Mouse (Mus musculus): ENCODE results near the gene Spout1. TPM values are rescaled to one million over a fixed set of nuclear protein-coding genes. Genes with fewer than 3 reads are reported as not detected.
"Not testable (repeated sequence)": the region's sequence is repeated elsewhere in the genome, so short reads cannot be mapped to it uniquely, and the experiment has no call there.

The Spout1 gene
- polyA plus RNA-seq, 1 experiment from 2014 or later = 84.5 TPM

DNA sequence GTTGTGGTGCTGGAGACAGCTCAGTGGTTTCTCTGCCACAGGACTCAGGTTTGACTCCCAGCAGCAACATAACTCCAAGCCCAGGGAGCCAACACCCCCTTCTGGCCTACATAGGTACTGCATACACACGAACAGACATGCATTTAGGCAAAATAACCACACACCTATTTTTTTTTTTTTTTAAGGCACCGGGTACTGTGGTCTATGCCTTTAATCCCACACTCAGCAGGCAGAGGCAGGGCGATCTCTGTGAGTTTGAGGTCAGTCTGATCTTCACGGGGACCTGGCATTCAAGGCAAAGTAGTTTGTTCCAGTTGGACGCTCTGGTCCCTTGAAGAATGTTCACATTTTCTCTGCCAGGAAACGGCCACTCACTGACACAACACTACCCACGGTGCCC is 25.2 kb upstream of the Spout1 start:
- Histone ChIP-seq H3K9ac (replicated peaks) (no peak overlapping the region), H3K27me3 (no peaks in the 10 kb centered on the region), H3K27ac (no peak overlapping the region), H3K9me3 (no peaks in the 10 kb centered on the region), H3K4me1 (replicated peaks) (peaks cover 17% of the 10 kb centered on the region), H3K4me2 (no peak overlapping the region), H3K4me3 (replicated peaks) (no peak overlapping the region), H3K36me3 (no peaks in the 10 kb centered on the region)
- no peak for ATAC-seq (ENCODE audit: insufficient number of reproducible peaks, insufficient read depth, low FRiP score, low TSS enrichment, low read depth)
- WGBS = 80% methylated on average over 7 of the region's 7 CpGs

DNA sequence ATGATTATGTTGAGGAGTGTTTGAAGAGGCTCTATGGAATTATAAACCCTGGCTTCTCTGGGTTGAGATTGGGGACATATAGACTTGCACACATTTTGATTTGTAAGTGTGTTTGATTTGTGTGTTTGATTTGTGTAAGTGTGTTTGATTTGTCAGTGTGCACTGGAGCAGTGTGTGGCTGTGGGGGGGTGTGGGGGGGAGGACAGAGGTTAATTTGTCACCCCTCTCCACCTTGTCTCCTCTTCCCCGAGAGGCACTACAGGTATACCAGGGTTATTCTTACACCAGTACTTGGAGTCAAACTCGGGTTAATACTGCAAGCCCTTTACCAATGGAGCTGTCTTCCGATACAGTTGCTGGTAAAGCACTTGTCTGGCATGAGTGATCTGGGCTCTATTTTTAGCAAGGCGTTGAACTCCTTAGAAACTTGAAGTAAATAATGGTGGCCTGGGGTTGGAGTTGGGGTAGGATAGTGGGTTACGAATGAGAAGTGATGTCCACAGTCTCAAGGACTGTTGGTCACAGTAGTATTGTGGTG is 22.2 kb upstream of the Spout1 start:
- no peak overlapping the region for H3K27ac ChIP-seq
- H3K27me3 ChIP-seq = no peaks in the 10 kb centered on the region
- 83% methylated on average over 5 of the region's 5 CpGs for WGBS
- H3K4me1 ChIP-seq (replicated peaks) = peaks cover 9% of the 10 kb centered on the region
- H3K4me3 ChIP-seq (replicated peaks) = no peak overlapping the region
- no peak overlapping the region for H3K9ac ChIP-seq (replicated peaks)
- no peaks in the 10 kb centered on the region for H3K36me3 ChIP-seq
- H3K4me2 ChIP-seq = no peak overlapping the region
- ATAC-seq (ENCODE audit: insufficient number of reproducible peaks, insufficient read depth, low FRiP score, low TSS enrichment, low read depth) = no peak
- no peaks in the 10 kb centered on the region for H3K9me3 ChIP-seq

DNA sequence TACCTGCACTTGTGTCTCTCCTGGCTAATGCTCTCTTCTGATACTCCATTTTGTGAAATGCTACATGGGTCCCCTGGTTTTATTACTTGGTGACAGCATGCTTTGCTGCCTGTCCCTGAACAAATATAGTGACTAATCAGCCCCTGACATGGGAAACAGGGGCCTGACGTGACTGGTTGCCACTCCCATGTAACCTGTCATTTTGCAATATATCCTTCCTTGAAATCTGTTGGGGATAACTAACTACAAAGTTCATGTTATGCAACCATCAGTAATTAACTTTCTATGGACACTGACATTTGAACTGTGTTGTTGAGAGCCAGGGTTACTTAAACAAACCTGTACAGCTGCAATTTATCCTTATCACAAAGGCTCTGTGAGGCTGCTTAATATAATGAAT is 21.7 kb upstream of the Spout1 start:
- Histone ChIP-seq H3K4me1 (replicated peaks) (peaks cover 6% of the 10 kb centered on the region), H3K4me3 (replicated peaks) (no peak overlapping the region), H3K36me3 (no peaks in the 10 kb centered on the region), H3K27ac (no peak overlapping the region), H3K27me3 (no peaks in the 10 kb centered on the region), H3K9me3 (no peaks in the 10 kb centered on the region), H3K4me2 (no peak overlapping the region), H3K9ac (replicated peaks) (no peak overlapping the region)
- WGBS = 34% methylated on average over 1 of the region's 1 CpGs
- no peak for ATAC-seq (ENCODE audit: insufficient number of reproducible peaks, insufficient read depth, low FRiP score, low TSS enrichment, low read depth)

DNA sequence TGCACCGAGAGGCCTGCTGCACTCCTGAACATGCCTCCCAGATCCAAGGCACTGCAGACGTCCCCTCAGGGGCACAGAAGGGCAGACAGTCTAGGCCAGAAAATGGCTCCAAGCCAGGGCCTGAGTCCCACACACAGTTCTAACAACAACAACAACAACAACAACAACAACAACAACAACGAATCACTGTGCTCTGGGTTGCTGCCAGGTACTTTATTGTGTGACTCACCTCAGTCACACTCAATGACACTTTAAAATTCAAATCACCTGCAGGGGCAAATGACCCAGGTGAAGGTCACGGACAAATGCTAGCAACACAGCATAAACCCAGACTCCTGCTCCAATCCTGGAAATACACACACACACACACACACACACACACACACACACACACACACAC is 19.8 kb upstream of the Spout1 start:
- no peaks in the 10 kb centered on the region for H3K36me3 ChIP-seq
- no peak overlapping the region for H3K9ac ChIP-seq (replicated peaks)
- no peak overlapping the region for H3K4me3 ChIP-seq (replicated peaks)
- 67% methylated on average over 4 of the region's 4 CpGs for WGBS
- no peaks in the 10 kb centered on the region for H3K27me3 ChIP-seq
- no peaks in the 10 kb centered on the region for H3K9me3 ChIP-seq
- no peak for ATAC-seq (ENCODE audit: insufficient number of reproducible peaks, insufficient read depth, low FRiP score, low TSS enrichment, low read depth)
- H3K27ac ChIP-seq = no peak overlapping the region
- no peaks in the 10 kb centered on the region for H3K4me1 ChIP-seq (replicated peaks)
- no peak overlapping the region for H3K4me2 ChIP-seq

DNA sequence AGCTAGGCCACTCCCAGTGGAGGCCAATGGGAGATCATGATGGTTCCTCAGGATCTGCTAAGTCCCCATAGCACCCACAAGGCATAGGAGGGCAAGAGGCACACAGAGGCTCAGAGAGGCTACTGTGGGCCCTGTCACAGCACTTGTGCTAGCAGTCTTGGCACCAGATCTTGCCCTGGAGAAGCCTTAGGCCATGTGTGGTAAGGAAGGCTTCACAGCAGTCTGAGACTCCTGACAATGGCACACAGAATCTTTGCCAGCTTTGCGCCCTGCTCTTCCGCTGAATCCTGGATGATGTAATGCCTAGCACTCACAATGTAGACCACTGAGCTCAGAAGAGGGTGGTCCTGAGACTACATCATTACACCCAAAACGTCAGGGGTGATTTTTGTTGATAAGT is 16.4 kb upstream of the Spout1 start:
- Histone ChIP-seq H3K4me2 (no peak overlapping the region), H3K36me3 (no peaks in the 10 kb centered on the region), H3K27me3 (no peaks in the 10 kb centered on the region), H3K27ac (no peak overlapping the region), H3K9ac (replicated peaks) (no peak overlapping the region), H3K9me3 (no peaks in the 10 kb centered on the region), H3K4me3 (replicated peaks) (no peak overlapping the region), H3K4me1 (replicated peaks) (no peaks in the 10 kb centered on the region)
- ATAC-seq (ENCODE audit: insufficient number of reproducible peaks, insufficient read depth, low FRiP score, low TSS enrichment, low read depth) = no peak
- WGBS = 88% methylated on average over 3 of the region's 3 CpGs

DNA sequence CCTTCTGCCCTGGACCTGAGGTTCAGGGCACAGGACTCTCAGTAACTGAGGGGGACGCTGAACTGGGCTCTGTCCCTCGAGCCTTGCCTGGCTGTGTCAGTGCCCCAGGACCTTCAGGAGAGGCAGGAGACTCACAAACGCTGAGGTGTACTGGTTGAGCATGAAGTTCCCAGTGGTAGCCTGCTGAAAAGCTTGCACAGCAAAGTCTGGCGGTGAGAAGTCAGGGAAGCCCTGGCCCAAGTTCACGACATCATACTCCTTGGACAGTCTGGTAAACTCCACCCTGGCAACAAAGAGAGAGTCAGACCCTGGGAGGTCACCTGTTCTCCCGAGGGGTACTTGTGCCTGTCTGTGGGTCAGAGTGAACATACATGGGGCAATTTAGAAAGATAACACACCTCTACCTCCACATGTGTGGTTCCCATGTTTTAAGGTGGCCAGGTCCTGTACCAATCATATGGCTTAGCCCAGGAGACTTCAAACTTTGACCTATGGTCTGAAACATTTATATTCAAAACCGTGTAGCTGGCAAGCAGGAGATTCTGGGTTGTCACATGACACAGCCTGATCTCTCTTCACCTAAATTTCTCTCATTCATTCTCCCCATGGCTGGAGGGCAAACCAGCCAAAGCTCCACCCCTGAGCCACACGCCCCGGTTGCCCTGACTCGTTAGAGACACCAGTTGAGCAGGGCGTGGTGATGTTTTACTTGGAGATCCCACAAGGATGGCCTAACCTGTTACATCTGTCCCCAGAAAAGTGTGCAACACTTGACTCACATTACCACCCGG is 13.7 kb upstream of the Spout1 start:
- H3K4me2 ChIP-seq = no peak overlapping the region
- H3K36me3 ChIP-seq = no peaks in the 10 kb centered on the region
- no peak overlapping the region for H3K4me3 ChIP-seq (replicated peaks)
- no peaks in the 10 kb centered on the region for H3K9me3 ChIP-seq
- 85% methylated on average over 12 of the region's 12 CpGs for WGBS
- no peak overlapping the region for H3K9ac ChIP-seq (replicated peaks)
- no peak overlapping the region for H3K27ac ChIP-seq
- ATAC-seq (ENCODE audit: insufficient number of reproducible peaks, insufficient read depth, low FRiP score, low TSS enrichment, low read depth) = no peak
- H3K27me3 ChIP-seq = no peaks in the 10 kb centered on the region
- no peaks in the 10 kb centered on the region for H3K4me1 ChIP-seq (replicated peaks)

DNA sequence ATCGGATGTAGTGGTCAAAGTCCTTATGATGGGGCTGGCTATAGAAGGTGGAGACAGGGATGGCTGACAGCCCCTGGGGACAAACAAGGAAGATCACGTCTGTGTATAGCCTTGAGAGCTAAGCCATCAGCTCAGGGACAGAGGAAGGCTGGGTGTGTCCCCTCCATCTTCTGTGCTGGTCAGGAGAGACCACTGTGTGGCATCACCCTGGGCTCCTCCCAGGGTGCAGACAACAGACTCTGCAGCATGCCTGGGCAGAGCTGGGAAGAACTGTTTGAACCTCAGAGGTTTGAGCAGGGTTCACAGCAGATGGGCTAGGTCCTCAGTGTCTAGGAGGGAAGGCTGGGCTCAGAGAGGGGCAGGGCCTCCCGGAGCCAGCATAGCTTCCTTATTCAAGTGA is 7.4 kb upstream of the Spout1 start:
- Histone ChIP-seq H3K27ac (no peak overlapping the region), H3K9ac (replicated peaks) (no peak overlapping the region), H3K9me3 (no peaks in the 10 kb centered on the region; the same call in 1 of the 2 replicates), H3K36me3 (peaks cover 11% of the 10 kb centered on the region; the same call in 1 of the 2 replicates), H3K27me3 (no peaks in the 10 kb centered on the region), H3K4me2 (no peak overlapping the region), H3K4me1 (replicated peaks) (no peaks in the 10 kb centered on the region), H3K4me3 (replicated peaks) (no peak overlapping the region)
- WGBS = 81% methylated on average over 3 of the region's 3 CpGs
- no peak for ATAC-seq (ENCODE audit: insufficient number of reproducible peaks, insufficient read depth, low FRiP score, low TSS enrichment, low read depth)

DNA sequence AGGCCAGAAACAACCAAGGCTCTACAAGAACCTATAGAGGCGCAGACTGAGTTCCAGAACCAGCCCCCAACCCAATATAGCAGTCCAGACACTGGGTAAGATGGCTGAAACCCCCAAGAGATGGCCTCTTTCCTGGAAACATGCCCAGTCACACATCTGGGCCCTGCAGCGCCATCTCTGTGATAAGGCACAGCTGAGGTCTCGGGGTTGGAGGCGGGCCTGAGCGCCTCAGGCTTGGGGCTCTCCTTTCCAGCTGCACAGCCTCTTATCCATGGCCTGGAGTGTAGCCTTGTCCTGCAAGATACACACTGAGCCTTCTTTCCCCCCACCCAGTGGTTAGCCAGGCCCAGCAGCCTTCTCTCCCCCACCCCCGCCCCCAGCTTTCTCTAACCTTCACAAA is 7.0 kb upstream of the Spout1 start:
- Histone ChIP-seq H3K27me3 (no peaks in the 10 kb centered on the region), H3K36me3 (peaks cover 11% of the 10 kb centered on the region; the same call in 1 of the 2 replicates), H3K4me3 (replicated peaks) (no peak overlapping the region), H3K9ac (replicated peaks) (no peak overlapping the region), H3K4me2 (no peak overlapping the region), H3K9me3 (no peaks in the 10 kb centered on the region; the same call in 1 of the 2 replicates), H3K27ac (no peak overlapping the region), H3K4me1 (replicated peaks) (no peaks in the 10 kb centered on the region)
- no peak for ATAC-seq (ENCODE audit: insufficient number of reproducible peaks, insufficient read depth, low FRiP score, low TSS enrichment, low read depth)
- 86% methylated on average over 6 of the region's 6 CpGs for WGBS

DNA sequence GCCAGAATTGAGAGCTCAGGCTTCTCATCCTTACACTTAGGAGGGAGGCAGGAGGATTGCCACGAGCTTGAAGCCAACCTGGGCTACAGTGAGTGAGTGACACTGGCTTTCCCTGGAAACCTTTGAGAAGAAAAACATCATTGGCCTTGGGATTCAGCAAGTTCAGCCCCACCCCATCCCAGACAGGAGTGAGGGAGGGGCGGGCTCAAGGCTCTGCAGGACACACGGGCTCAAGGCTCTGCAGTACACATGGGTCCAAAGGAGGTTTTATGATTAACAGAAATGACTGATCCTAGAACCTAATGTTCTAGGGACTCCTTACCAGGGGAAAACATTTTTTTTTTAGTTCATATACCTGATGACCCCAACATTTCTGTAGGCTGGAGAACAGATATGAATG is 5.5 kb upstream of the Spout1 start:
- H3K4me1 ChIP-seq (replicated peaks) = no peaks in the 10 kb centered on the region
- WGBS = 66% methylated on average over 3 of the region's 3 CpGs
- ATAC-seq (ENCODE audit: insufficient number of reproducible peaks, insufficient read depth, low FRiP score, low TSS enrichment, low read depth) = no peak

DNA sequence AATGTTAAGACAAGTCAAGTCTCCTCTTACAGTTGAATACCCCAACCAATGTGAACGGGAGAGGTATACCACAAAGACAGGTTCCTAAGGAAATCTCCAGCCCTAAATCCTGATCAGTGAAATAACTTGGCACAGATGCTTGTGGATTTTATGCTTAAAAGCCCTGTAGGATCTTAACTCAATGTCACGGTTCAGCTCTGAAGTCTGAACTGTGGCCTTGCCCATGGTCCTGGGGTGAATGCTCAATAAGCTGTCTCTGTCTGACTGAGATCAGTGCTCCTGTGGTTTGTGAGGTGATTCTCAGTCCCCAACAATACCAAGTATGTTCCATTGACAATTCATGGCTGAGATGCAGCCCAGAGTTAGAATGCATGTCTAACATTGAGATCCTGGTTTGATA is 4.2 kb upstream of the Spout1 start:
- ATAC-seq (ENCODE audit: insufficient number of reproducible peaks, insufficient read depth, low FRiP score, low TSS enrichment, low read depth) = no peak
- Histone ChIP-seq H3K27me3 (no peaks in the 10 kb centered on the region), H3K4me2 (no peak overlapping the region), H3K4me1 (replicated peaks) (peaks cover 4% of the 10 kb centered on the region), H3K9ac (replicated peaks) (no peak overlapping the region), H3K36me3 (peaks cover 11% of the 10 kb centered on the region; the same call in 1 of the 2 replicates), H3K4me3 (replicated peaks) (no peak overlapping the region), H3K27ac (no peak overlapping the region), H3K9me3 (no peaks in the 10 kb centered on the region; the same call in 1 of the 2 replicates)
- 87% methylated on average over 2 of the region's 2 CpGs for WGBS

More for the DNA sequence above, 5.5 kb upstream of the Spout1 start:
- H3K4me3 ChIP-seq (replicated peaks) = no peak overlapping the region
- no peak overlapping the region for H3K9ac ChIP-seq (replicated peaks)
- H3K36me3 ChIP-seq = peaks cover 11% of the 10 kb centered on the region; the same call in 1 of the 2 replicates
- no peaks in the 10 kb centered on the region; the same call in 1 of the 2 replicates for H3K9me3 ChIP-seq
- no peaks in the 10 kb centered on the region for H3K27me3 ChIP-seq
- no peak overlapping the region for H3K27ac ChIP-seq
- H3K4me2 ChIP-seq = no peak overlapping the region

DNA sequence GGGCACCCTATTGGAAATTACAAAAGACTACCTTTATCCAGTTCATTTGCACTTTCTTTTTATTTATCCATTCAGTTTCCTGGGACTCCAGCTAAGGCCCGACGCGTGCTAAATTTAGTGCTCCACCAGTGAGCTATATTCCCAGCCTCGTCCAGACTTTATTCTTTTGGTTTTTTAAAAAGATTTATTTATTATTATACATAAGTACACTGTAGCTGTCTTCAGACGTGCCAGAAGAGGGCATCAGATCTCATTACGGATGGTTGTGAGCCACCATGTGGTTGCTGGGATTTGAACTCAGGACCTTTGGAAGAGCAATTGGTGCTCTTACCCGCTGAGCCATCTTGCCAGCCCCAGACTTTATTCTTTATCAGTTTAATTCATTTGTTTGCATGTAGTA is 452 bp upstream of the Spout1 start:
- not testable (repeated sequence) for H3K9me3 ChIP-seq; H3K9ac ChIP-seq (replicated peaks); H3K27me3 ChIP-seq; H3K4me1 ChIP-seq (replicated peaks); H3K27ac ChIP-seq
- H3K36me3 ChIP-seq = peaks cover 36% of the 10 kb centered on the region
- peak overlapping the region; percentile 79 for H3K4me3 ChIP-seq (replicated peaks)
- peak overlapping the region; percentile 91 for H3K4me2 ChIP-seq
- ATAC-seq (ENCODE audit: insufficient number of reproducible peaks, insufficient read depth, low FRiP score, low TSS enrichment, low read depth) = 0 out of 2 replicates have a peak, but pooled peaks have one; percentile 1
- WGBS = 64% methylated on average over 7 of the region's 7 CpGs
